Comparison of ENCODE assay signal across 8 mouse cellular contexts in the genomic region with DNA sequence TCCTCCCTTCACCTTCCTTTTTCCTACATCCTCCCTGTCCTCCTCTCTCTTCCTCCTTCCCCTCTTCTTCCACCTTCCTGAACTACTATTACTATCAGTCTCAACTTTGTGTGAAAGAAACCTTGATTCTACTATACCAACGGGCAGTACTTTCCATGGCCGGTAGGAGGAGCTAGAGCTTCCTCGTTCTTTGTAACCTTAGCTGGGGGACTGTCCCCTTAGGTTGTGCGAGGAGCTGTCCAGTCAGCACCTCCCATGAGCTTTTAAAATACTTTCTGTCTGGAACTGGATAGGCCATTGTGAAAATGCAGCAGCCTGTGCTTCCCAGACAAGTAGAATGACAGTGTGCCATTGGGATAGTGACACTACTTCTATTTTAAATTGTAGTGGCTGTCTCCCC. TPM values are rescaled to one million over a fixed set of nuclear protein-coding genes. Genes with fewer than 3 reads are reported as not detected.
DNase-seq lines count a peak whose midpoint lies in the region; ATAC-seq and TF ChIP-seq lines count a peak whose summit lies in the region.

No protein-coding gene starts in this region.

- H3K9me3 ChIP-seq in ES-E14 (ENCODE audit: control insufficient read depth, insufficient read depth, low read depth, low read length): no peaks in the 10 kb centered on the region
- no peaks in the 10 kb centered on the region for H3K9me3 ChIP-seq in lung, postnatal 0 days (ENCODE audit: low read length)

- DNase-seq in heart, adult 18-20 months: peak; percentile 44 to 74
- DNase-seq in heart, postnatal 25 days (ENCODE audit: low spot score): no peak
- DNase-seq in ES-E14 (ENCODE audit: low read depth, low spot score): peak; percentile 81
- DNase-seq in cerebellum, adult 11-12 months: peak; percentile 55
- peak; percentile 29 to 71 for DNase-seq in layer of hippocampus, adult 18-20 months (ENCODE audit: low spot score in 2 of 2)
- peak; percentile 70 for DNase-seq in lung, postnatal 0 days (ENCODE audit: low spot score)
- peak; percentile 26 for DNase-seq in thymus, postnatal 25 days

- intact Hi-C loops in heart, postnatal 25 days (cut with DNase I): loop anchor here (5.0 kb wide), 2 partner anchors 135 to 600 kb away; no protein-coding TSS in a partner anchor

- no peaks in the 10 kb centered on the region; the same call in 1 of the 2 replicates for H3K27me3 ChIP-seq in lung, postnatal 0 days (replicated peaks; ENCODE audit: insufficient read depth, low read length)

- H3K4me3 ChIP-seq in ES-E14 (ENCODE audit: insufficient read depth in 1 of 2, low read depth in 1 of 2, low read length in 2 of 2, poor library complexity in 1 of 2, severe bottlenecking in 1 of 2): no peak overlapping the region
- no peak overlapping the region for H3K4me3 ChIP-seq in lung, postnatal 0 days (ENCODE audit: low read depth, low read length)

- H3K9ac ChIP-seq in ES-E14 (ENCODE audit: insufficient read depth, low read depth, low read length, poor library complexity, severe bottlenecking): no peak overlapping the region
- H3K9ac ChIP-seq in lung, postnatal 0 days (replicated peaks; ENCODE audit: low read depth): no peak overlapping the region

- no peaks in the 10 kb centered on the region for H3K4me1 ChIP-seq in ES-E14 (ENCODE audit: control insufficient read depth in 2 of 2, insufficient read depth in 2 of 2, low read length in 2 of 2, poor library complexity in 1 of 2)
- H3K4me1 ChIP-seq in lung, postnatal 0 days (ENCODE audit: insufficient read depth, low read depth, low read length): no peaks in the 10 kb centered on the region

- in situ Hi-C loops in ES-E14 (cut with MboI; ENCODE audit: low sequenced_read_pairs in 2 of 2, unreplicated experiment in 2 of 2): no loop called here

- H3K27ac ChIP-seq in ES-E14 (ENCODE audit: insufficient read depth, low read depth, low read length, poor library complexity, severe bottlenecking): no peak overlapping the region
- H3K27ac ChIP-seq in lung, postnatal 0 days (ENCODE audit: low read length): no peak overlapping the region

- H3K4me2 ChIP-seq in lung, postnatal 0 days (replicated peaks; ENCODE audit: low read depth, low read length): no peak overlapping the region

- peak; percentile 87 for ATAC-seq in granulocyte monocyte progenitor cell, adult 5-6 weeks (replicated peaks; ENCODE audit: poor library complexity, severe bottlenecking)
- ATAC-seq in lung, postnatal 0 days: no peak

- no peak for TF ChIP-seq EP300 in lung, postnatal 0 days (IDR thresholded peaks at IDR 0.05)

- peak; percentile 79 for TF ChIP-seq CTCF in lung, postnatal 0 days (IDR thresholded peaks at IDR 0.05)

- no peaks in the 10 kb centered on the region for H3K36me3 ChIP-seq in ES-E14 (ENCODE audit: control insufficient read depth, insufficient read depth, low read length, poor library complexity, severe bottlenecking)
- H3K36me3 ChIP-seq in lung, postnatal 0 days (ENCODE audit: insufficient read depth, low read length): no peaks in the 10 kb centered on the region

- WGBS in lung, postnatal 0 days: 0% methylated on average over 4 of the region's 4 CpGs

TF ChIP-seq in ES-E14, 5 proteins besides CTCF, POLR2A, EP300 and RAD21:
- TF ChIP-seq HCFC1 (IDR thresholded peaks at IDR 0.05; ENCODE audit: borderline replicate concordance, insufficient read depth, low read length): no peak
- no peak for TF ChIP-seq MAFK (IDR thresholded peaks at IDR 0.05; ENCODE audit: insufficient read depth, low read depth, low read length)
- peak; percentile 78 for TF ChIP-seq ZC3H11A (IDR thresholded peaks at IDR 0.05; ENCODE audit: borderline replicate concordance, low read depth, low read length)
- no peak for TF ChIP-seq CHD2 (IDR thresholded peaks at IDR 0.05; ENCODE audit: low read depth, low read length)

RNA-seq across cellular contexts. Expression of a gene that starts 3.3 kb away (rescaled TPM):
- total RNA-seq in heart, adult 18-20 months (2021): 10 to 100 TPM; 56.9 to 65.4 TPM
- total RNA-seq in heart, postnatal 25 days (2021): 10 to 100 TPM; 47.7 to 48.6 TPM
- total RNA-seq in ES-E14 (2012; rRNA removed): 0.16 and 0.18 TPM in 2 replicates
- total RNA-seq in granulocyte monocyte progenitor cell, adult 5-6 weeks (2014; fragmentation: Nextera tagmentation): not detected in 2 replicates
- total RNA-seq in granulocyte monocyte progenitor cell, adult 5-6 weeks (2017): not detected in 2 replicates
- 100 to 1,000 TPM; 379 to 393 TPM for total RNA-seq in layer of hippocampus, adult 18-20 months (2021)
- polyA plus RNA-seq in lung, postnatal 0 days (2015; fragmentation: Nextera tagmentation; extraction: Ambion mirVana): 0.25 and 0.56 TPM in 2 replicates

Comparison
In these comparisons a context has a peak if more than half of its experiments do, and no peak if none do; other contexts are left out.
1. RNA of a gene that starts 3.3 kb away (total RNA-seq): 379 to 393 TPM in layer of hippocampus, adult 18-20 months, 56.9 to 65.4 TPM in heart, adult 18-20 months and 47.7 to 48.6 TPM in heart, postnatal 25 days; 0.16 to 0.18 TPM in ES-E14 and not detected in granulocyte monocyte progenitor cell, adult 5-6 weeks; every median in the first group is over 10 times any median in the second.